Mouse (Mus musculus) layer of hippocampus, postnatal 10 days (tissue): ENCODE data around the gene Klrb1. TPM values are rescaled to one million over a fixed set of nuclear protein-coding genes. Genes with fewer than 3 reads are reported as not detected.
A peak's percentile ranks its signal among the peaks of the same experiment; 100 is the strongest.
"Not testable (repeated sequence)": the region's sequence is repeated elsewhere in the genome, so short reads cannot be mapped to it uniquely, and the experiment has no call there.

Source experiments
- DNase-seq, 2 experiments: peaks; one replicate each; pipeline ENCODE4 v3.0.0; 2021; ENCODE audit warnings: low spot score in 2 of 2
- long read RNA-seq: library from polyadenylated mRNA; stranded (forward); transcript quantifications from one replicate; pipeline ENCODE4 v2.0.0, GENCODE M21; 2023
- total RNA-seq, 2 experiments: library from RNA; stranded (reverse); gene quantifications; 2 replicates each; pipeline ENCODE4 v1.2.3; 2021

The Klrb1 gene
- total RNA-seq, result 1 to 10 TPM; 4.0 to 6.0 TPM
- long read RNA-seq, partial matches to known transcripts, result 1 of 3 reads
- long read RNA-seq, other reads (novel, unspliced or antisense), result 0 of 3 reads

DNA sequence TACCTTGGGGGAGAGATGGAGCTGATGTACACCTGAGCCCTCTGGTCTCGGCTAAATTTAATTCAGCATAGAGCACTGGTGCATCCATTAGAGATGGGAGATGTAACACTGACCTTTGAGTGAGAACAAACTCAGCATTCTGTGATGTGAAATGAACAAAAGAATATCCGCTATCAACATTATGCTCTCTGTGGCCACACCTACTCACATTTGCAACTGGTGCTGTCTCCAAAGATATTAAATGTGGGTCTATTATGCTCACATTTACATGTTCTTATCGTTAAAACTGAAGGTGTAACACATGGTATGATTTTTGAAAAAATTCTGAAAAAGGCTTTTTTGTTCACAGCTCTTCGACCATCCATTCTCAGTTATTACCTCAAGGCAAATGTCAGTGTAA is at the start of gene Klrb1:
Gene Klrb1, minus strand, starts transcription at position 101 of the 400 bp plus-strand sequence.
- no peak for DNase-seq

DNA sequence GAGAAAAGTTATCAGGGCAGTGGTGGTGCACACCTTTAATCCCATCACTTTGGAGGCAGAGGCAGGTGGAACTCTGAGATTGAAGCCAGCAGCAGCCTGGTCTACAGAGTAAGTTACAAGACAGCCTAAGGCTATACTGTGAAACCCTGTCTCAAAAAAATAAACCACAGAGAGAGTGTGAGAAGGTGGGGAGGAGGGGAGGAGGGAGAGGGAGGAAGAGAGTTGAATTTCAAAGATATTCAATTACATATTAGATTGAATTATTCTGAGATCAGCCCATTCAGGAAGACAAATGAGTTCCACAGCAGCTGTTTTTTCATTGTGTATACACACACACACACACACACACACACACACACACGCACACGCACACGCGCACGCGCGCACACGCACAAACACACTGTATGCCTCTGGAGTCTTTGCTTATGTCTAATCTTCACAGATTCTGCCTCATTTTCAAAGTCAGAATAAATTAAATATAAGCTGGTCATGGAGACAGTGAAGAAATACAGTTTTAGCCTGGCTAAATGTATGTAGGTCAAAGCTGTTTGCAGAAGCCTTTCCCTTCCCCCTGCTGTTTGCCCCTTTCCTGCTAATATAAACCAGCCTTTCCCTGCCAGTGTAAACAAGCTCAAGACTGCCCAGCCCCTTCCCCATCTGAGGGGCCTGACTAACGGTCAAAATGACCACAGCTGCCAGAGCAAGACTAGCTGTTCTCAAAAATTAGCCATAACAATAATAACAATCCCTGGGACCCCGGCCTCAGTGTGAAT is 46.8 kb upstream of the Klrb1 start:
- no peak for DNase-seq

DNA sequence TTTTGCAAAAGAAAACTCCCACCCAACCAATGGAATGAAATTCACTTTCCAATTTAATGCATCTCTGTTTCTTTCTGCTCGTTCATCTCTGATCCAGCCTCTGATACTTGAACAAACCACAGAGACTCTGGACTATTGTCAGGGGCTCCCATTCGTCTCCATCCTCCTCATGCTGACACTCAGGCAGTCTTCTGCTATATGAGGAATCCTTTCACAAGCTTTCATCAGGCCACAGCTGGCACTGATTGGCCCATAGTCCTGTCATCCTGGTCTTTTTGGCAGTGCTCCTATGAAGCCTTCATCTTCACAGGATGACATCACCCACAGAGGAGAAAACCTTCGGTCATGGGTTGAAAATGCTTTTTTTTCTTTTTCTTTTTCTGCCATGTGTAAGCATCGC is 45.2 kb upstream of the Klrb1 start:
- no peak for DNase-seq

GRCm38 (mm10) chr6:128766486-128767254 is 43.8 kb upstream of the Klrb1 start:
- DNase-seq, result peak; percentile 47 to 61

- no peak for DNase-seq
Measured at GRCm38 (mm10) chr6:128765211-128765610, 42.4 kb upstream of the Klrb1 start.

DNA sequence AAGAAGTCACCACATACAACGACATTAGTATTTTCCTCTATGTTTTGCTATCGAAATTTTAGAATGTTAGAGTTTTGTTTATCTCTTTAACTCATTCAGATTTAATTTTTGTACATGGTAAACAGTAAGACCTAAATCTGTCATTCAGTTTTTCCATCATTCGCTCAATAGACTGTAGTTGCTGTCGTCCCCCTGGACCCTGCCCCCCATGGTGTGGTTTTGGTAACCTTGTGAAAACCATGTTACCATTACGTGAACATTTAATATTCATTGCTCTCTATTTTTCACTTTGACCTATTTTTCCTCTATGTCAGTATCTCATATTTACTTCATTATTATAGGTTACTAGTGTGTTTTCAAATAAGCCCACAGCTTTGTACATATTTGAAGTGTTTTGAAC is 41.7 kb upstream of the Klrb1 start:
- DNase-seq, result no peak

DNA sequence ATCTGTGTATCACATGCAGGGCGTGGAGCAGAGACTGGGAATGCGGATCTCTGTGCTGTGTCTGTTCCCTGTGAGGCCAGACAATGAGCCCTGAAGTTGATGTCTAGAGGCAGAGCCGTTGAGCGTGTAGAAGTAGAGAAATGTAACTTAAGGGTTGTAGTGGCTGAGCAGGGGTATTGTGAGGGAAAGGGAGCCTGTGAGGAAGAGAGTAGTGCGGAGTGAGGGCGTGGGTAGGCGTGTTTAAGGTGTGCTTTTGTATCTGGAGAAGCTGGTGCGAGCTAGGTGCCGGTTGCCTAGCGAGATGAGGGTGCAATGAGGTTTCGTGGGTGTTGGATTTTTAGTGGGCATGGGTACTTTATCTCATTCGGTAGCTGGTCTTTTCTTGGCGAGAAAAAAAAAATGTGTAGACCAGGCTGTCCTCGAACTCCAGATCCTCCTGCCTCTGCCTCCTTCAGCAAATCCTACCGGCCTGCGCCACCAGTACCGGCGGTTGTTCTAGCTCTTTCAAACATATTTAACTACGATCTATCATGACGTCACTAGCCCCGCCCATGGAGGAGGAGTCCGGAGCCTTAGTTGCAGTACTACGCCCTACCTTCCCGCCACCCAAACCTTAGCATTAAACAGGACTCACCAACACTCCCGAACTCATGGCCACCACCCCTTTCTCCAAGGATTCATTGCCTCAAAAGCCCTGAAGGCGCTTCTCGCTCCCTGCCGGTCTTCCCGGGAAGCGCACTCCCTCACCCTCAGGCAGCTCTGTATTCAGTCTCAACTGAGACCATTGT is 41.1 kb upstream of the Klrb1 start:
- DNase-seq, result peak; percentile 94 to 95

DNA sequence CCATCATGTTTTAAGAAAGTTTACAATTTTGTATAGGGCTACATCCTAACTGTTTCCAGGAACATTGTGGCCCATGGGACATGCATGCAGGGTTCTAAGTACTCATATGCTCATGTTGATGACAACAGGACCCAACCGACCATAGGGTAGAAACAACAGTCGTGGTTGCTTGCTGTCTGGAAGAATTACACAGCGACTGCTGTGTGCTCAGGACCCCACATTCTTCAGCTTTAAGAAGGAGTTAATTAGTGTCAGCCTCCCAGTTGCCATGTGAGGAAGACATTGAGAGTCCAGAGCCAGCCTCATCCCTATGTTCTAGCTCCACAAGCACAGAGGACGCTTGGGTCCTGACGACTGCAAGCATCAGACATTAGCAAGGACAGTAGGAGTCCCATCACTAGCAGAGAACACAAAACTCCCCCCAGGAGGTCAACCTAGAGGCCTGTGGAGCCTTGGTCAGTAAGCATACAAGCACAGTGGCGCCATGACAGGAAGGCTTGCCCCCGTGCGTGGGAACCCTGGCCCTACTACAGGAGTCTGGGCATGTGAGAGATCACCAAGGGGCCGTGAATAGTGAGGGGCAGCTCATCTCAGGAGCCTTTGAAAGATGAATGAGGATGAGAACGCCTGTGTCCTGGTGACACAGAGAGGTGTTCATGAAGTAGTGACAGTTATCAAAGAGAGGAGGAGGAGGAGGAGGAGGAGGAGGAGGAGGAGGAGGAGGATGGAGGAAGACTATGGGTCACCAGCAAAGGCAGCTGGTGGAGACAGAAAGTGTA is 40.2 kb upstream of the Klrb1 start:
- peak in 1 of 2 experiments; percentile 20 for DNase-seq

DNA sequence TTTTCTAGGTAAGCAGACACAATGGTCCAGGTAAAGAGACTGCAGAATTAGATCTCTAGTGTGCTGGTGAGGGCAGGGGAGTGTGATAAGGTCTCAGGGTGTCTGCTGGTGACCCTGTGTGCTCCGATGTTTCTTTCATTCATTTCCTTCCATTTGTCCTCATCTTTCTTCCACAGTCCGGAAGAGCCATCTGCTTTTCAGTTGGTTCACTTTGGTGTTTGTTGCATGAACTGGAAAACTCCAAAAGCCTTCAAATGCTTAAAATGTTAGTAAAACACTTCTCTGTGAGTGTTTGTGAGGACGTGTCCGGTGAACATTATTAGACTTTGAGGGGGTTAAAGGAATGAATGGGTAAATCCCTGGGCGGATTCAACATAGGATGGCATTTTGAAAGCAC is 38.3 kb upstream of the Klrb1 start:
- no peak for DNase-seq

DNA sequence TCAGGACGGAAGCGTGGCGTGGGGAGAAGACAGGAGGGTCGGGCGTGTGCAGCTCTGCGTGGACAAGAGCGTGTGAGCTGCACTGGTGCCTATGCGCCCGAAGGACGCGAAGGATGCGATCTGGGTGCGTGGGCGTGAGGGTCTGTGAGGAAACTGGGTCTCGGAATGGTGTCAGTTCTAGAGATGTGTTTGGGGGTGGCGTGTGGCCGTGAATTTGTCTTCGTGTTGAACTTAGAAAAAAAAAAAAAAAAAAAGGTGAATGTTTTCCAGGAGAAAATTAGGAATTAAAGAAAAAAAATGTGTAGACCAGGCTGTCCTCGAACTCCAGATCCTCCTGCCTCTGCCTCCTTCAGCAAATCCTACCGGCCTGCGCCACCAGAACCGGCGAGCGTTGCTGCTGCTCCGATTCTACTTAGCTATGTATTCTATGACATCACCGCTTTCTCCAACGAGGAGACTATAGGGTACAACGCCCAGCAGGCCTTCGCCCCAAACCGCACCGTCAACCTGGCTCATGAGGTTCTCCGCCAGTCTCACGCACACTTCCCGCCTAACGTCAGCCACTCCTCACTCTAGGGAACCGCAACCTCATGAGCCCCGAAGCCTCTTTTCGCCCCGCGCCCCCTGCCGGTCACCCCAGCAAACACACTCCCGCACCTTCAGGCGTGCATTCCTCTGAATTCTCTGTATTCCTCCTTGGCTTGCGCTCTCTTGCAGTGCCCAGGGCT is 37.7 kb upstream of the Klrb1 start:
- DNase-seq, result peak; percentile 93 to 94

DNA sequence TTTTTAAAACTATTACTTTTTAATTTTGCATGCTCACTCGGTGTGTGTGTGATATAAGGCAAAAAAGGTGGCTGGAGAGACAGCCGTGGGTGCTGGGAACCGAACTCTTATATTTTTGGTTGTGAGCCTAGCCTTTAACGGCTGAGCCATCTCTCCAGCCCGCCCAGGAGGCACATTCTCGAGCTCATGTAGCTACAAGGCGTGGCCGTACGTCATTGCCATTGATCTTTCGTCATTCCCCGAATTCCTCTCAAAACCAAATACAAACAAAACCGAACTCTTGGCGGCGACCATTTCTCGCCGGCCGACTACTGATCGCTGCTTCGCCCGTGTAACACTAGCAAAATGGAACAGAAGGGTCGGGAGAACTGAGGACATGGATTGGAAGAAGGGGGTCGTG is 37.2 kb upstream of the Klrb1 start:
- DNase-seq, result peak; percentile 97 to 98

DNA sequence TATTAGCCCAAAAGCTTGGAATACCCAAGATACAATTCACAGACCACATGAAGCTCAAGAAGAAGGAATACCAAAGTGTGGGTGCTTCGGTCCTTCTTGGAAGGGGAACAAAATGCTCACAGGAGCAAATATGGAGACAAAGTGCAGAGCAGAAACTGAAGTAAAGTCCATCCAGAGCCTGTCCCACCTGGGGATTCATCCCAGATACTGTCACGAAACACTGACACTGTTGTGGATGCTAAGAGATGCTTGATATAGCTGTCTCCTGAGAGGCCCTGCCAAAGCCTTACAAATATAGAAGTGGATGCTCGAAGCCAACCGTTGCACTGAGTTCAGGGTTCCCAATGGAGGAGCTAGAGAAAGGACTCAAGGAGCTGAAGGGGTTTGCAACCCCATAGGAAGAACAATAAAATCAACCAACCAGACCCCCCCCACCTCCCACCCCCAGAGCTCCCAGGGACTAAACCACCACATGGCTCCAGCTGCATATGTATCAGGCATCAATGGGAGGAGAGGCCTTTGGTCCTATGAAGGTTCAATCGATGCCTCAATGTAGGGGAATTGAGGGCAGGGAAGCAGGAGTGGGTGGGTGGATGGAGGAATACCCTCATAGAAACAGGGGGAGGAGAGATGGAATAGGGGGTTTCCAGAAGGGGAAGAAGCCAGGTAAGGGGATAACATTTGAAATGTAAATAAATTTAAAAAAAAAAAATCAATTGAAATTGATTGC is 36.5 kb upstream of the Klrb1 start:
- no peak for DNase-seq

GRCm38 (mm10) chr6:128755402-128755763 is 32.5 kb upstream of the Klrb1 start:
- DNase-seq, result not testable (repeated sequence)

- not testable (repeated sequence) for DNase-seq
Measured at GRCm38 (mm10) chr6:128754748-128755401, 32.0 kb upstream of the Klrb1 start.

GRCm38 (mm10) chr6:128754265-128754664 is 31.4 kb upstream of the Klrb1 start:
- DNase-seq, result not testable (repeated sequence)

DNA sequence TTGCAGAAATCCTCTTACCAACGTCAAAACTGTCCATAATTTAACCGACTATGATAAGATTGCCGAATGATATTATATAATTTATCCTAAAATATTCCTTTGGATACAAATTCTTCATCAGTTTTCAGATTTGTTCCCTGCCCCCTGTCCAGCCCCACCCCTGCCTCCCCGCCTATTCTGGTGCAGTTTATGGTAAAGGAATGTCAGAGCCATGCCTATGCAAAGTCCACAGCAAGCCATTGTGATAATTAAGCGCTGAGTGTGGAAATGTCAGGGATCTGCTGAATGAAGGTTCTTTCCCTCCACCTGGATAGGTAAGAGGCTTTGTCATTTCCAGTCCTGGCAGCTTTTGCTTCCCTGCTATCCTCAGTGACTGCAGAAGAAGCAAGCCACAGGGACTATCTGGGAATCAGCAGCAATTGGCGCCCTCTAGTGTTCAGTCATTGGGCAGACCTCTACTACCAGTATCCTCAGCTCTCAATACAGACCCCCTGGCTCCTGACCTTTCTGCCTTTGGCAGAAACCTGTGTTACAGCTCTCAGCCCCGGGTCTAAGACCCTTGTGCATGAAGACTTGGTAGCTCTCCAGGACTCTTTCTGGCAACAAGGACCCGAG is 30.9 kb upstream of the Klrb1 start:
- peak; percentile 87 to 88 for DNase-seq

- DNase-seq, result not testable (repeated sequence)
Measured at GRCm38 (mm10) chr6:128747006-128747405, 24.1 kb upstream of the Klrb1 start.

DNA sequence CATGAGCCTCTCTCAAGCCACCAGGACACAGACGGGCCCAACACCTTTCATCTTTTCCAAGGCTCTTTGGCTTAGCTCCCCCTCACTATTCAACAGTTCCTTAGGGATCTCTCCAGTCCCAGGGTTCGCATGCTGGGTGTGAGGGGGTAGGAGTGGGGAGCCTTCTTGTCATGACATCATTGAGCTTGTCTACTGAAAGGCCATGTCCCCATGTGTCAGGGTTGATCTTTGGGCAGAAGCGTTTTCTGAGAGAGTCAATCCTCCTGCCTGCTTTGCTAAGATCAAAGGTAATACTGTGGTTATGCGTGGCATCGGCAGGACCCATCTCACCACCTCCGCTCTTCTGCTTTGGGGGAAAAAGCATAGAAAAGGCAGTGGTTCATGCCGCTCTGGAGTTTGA is 14.6 kb upstream of the Klrb1 start:
- no peak for DNase-seq
